Mouse (Mus musculus): Measurements from ENCODE around the gene Eif4h.
A peak's percentile ranks its signal among the peaks of the same experiment; 100 is the strongest.

Eif4h gene

DNA sequence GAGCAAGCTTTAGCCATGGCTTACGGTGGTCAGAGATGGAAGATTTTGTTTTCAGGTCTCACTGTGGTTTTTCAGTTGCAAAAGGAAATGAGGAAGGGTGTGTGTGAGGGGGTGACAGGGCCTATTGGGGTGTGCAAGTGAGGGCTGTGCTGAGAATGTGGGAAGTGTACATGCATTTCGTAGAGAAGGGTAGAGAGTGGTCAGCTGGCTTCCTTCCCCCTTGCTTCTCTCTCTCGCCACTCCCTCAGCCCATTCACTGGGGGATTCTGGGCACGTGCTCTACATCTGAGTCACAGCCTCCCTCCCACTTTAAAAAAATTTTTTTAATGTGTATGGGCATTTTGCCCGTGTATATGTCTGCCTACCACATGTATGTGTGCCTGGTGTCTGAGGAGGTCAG lies 32.2 kb downstream of the Eif4h start:
- DNase-seq (ENCODE audit: low spot score in 2 of 2) = no peak

- DNase-seq (ENCODE audit: low spot score in 2 of 2) = no peak
Observed at GRCm38 (mm10) chr5:134606314-134606713, 33.0 kb downstream of the Eif4h start.

DNA sequence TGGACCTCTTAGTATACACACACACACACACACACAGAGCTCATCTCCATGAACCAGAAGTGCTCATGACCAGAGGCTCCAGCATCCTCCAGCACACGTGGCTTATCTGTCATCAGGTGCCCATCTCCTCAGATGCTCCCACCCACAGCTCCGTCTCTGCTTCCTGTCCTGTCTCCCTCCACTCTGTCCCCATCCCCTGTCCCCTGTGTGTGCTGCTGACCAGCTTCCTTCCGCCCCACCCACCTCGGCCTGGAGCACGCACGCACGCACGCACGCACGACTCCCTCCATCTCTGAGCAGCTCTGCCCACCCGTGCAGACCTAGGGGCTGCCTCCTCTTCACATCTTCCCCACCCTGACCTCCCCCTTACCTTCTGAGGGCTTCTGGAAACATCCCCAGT lies 34.9 kb downstream of the Eif4h start:
- no peak for DNase-seq (ENCODE audit: low spot score in 2 of 2)

- no peak for DNase-seq (ENCODE audit: low spot score in 2 of 2)
Observed at GRCm38 (mm10) chr5:134597711-134598110, 41.6 kb downstream of the Eif4h start.

DNA sequence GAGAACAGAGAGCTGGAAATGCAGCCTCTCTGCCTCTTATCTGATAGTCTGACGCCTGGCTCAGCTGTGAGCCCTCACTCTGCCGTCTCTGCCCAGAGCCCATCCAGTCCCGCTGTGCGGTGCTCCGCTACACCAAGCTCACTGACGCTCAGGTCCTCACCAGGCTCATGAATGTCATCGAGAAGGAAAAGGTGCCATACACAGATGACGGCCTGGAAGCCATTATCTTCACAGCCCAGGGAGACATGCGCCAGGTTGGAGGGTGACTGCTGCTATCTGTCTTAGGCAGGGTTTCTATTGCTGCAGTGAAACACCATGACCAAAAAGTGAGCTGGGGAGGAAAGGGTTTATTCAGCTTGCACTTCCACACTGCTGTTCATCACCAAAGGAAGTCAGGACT lies 46.2 kb downstream of the Eif4h start:
- no peak for DNase-seq (ENCODE audit: low spot score in 2 of 2)

- no peak for DNase-seq (ENCODE audit: low spot score in 2 of 2)
Observed at GRCm38 (mm10) chr5:134592026-134592581, 47.2 kb downstream of the Eif4h start.

GRCm38 (mm10) chr5:134589900-134590299 lies 49.4 kb downstream of the Eif4h start:
- DNase-seq (ENCODE audit: low spot score in 2 of 2) = no peak

GRCm38 (mm10) chr5:134584798-134585197 lies 54.5 kb downstream of the Eif4h start:
- DNase-seq (ENCODE audit: low spot score in 2 of 2) = no peak

GRCm38 (mm10) chr5:134583884-134584213 lies 55.4 kb downstream of the Eif4h start:
- DNase-seq (ENCODE audit: low spot score in 2 of 2) = no peak

- DNase-seq (ENCODE audit: low spot score in 2 of 2) = no peak
Observed at GRCm38 (mm10) chr5:134583006-134583883, 56.0 kb downstream of the Eif4h start.

GRCm38 (mm10) chr5:134582221-134582907 lies 56.9 kb downstream of the Eif4h start:
- DNase-seq (ENCODE audit: low spot score in 2 of 2) = peak; percentile 92 to 96

GRCm38 (mm10) chr5:134581146-134581545 lies 58.1 kb downstream of the Eif4h start, which contains the start of gene Rfc2:
Rfc2 (plus strand) TSS chr5:134581366.
- no peak for DNase-seq (ENCODE audit: low spot score in 2 of 2)

GRCm38 (mm10) chr5:134579135-134579534 lies 60.2 kb downstream of the Eif4h start:
- DNase-seq (ENCODE audit: low spot score in 2 of 2) = no peak

DNA sequence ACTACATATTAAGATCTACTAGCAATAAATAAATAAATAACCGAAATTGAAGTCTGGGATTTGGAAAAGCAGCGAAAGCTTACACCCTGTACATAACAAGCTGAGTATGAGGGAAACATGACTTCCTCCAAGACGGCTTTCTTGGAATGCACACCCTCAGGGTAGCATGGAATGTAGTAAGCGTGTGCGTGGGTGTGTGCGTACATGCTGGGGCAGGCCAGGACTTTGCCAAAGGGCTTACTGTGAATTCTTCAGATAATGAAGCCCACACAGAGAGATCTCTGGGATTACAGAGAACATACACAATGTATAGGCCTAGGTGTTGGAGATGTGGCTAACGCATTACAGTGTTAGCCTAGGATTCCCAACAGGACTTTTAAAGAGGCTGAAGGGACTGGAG lies 61.8 kb downstream of the Eif4h start:
- DNase-seq (ENCODE audit: low spot score in 2 of 2) = no peak

DNA sequence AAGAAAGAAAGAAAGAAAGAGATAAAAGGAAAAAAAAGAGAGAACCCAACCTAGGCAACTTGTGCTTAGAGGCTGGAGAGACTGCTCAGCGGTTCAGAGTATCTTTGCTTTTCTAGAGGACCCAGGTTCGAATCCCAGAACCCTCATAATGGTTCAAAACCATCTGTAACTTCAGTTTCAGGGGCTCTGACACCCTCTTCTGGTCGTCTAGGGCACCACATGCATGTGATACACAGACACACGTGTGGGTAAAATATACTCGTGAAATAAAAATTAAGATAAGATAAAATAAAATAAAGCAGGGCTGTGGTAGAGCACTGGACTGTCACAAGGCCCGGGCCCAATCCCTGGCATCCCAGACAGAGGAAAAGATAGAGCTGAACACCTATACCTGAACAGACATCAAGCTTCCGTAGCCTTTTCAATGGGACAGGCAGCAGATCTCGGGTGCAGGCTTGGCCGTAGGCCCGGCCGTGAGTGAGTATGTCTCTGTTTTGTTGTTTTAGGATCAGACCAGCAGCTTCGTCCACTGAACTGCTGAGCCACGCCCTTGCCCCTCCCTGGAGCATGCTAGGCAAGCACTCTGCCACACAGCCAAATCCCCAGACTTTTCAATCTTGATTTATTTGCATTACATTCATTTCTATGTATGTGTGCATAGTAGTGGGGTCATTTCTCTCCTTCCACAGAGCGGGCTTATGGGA lies 62.6 kb downstream of the Eif4h start:
- no peak for DNase-seq (ENCODE audit: low spot score in 2 of 2)

- no peak for DNase-seq (ENCODE audit: low spot score in 2 of 2)
Observed at GRCm38 (mm10) chr5:134575833-134576232, 63.5 kb downstream of the Eif4h start.

DNA sequence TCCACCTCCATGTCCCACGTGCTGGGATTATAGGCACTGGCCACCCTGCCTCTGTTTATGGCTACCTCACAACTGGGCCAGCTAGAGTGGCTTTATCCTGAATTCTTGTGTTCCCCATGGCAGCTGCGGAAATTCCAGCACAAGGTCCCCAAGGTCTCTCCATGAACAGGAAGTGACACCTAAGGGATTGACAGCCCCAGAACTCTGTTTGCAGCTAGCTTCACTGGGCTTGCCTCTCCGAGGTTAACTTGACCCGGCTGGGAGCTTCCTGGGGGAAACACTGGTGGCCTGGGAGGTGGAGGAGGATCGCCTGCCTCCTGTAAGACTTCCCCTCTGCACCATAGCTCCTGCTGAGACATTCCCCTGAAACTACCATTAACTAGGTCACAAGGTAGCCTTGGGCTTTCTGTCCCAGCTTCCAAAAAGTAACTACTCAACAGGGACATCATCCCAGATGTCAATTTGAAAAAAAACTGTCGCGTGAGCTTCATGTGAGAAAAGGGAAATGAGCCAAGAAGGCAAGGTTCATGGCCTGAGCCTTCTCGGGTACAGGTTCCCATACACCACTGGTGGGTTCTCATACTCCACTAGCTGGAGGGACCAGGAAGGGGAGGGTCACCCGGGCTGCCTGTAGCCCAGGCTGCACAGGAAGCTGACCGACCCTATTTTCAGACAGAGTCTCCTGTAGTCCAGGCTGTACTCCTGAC lies 66.6 kb downstream of the Eif4h start:
- DNase-seq (ENCODE audit: low spot score in 2 of 2) = no peak

- DNase-seq (ENCODE audit: low spot score in 2 of 2) = no peak
Observed at GRCm38 (mm10) chr5:134571730-134572507, 67.4 kb downstream of the Eif4h start.
